Mouse (Mus musculus) liver, embryonic 14.5 days (tissue): ENCODE measurements around the gene Traf1. TPM values are rescaled to one million over a fixed set of nuclear protein-coding genes. Genes with fewer than 3 reads are reported as not detected.
A peak's percentile ranks its signal among the peaks of the same experiment; 100 is the strongest.

Experiments
- ATAC-seq: fragments of 200-750 bp; cut with Nextera tagmentation; 2 replicates; pipeline ENCODE4 v1.8.0; 2017; ENCODE audit warnings: moderate number of reproducible peaks, mild to moderate bottlenecking, moderate library complexity; ENCODE audit not compliant: insufficient read depth
- DNase-seq, 3 experiments: peaks; one replicate each; pipeline ENCODE4 v3.0.0-alpha.2; 2012 to 2013; ENCODE audit warnings: low read depth in 3 of 3, low spot score in 3 of 3
- H3K27ac ChIP-seq: fragments of 300-500 bp; sonication (generic); 2 replicates; pipeline ENCODE4 v1.5.1; 2014; ENCODE audit warnings: moderate library complexity, mild to moderate bottlenecking, control low read depth, inconsistent platforms
- H3K27me3 ChIP-seq: fragments of 300-500 bp; sonication (generic); 2 replicates; pipeline ENCODE4 v1.6.1; 2014; ENCODE audit warnings: mild to moderate bottlenecking, low read length, moderate library complexity; ENCODE audit not compliant: control insufficient read depth, insufficient read depth
- H3K36me3 ChIP-seq: fragments of 300-500 bp; sonication (generic); replicated peaks from 2 replicates; pipeline ENCODE4 v1.6.1; 2014; ENCODE audit warnings: low read depth; ENCODE audit not compliant: control insufficient read depth, insufficient read depth
- H3K4me1 ChIP-seq, 2 experiments: fragments of 200-500 bp in 1 of 2; fragments of 300-500 bp in 1 of 2; sonication (generic) in 1 of 2; replicated peaks; 2 replicates each; pipeline ENCODE4 v1.6.1; 2012 to 2014; ENCODE audit warnings: antibody characterized with exemption in 1 of 2, inconsistent platforms in 1 of 2, low read length in 1 of 2; ENCODE audit not compliant: control insufficient read depth in 2 of 2, insufficient read depth in 2 of 2
- H3K4me2 ChIP-seq: fragments of 300-500 bp; sonication (generic); 2 replicates; pipeline ENCODE4 v1.6.1; 2014; ENCODE audit warnings: low read depth, mild to moderate bottlenecking, control low read depth, moderate library complexity
- H3K4me3 ChIP-seq, 2 experiments: fragments of 200-500 bp in 1 of 2; fragments of 300-500 bp in 1 of 2; sonication (generic) in 1 of 2; 2 replicates each; pipeline ENCODE4 v1.5.1; 2012 to 2014; ENCODE audit warnings: low read depth in 2 of 2, low read length in 2 of 2, mild to moderate bottlenecking in 2 of 2, control low read depth in 1 of 2, inconsistent platforms in 1 of 2, moderate library complexity in 1 of 2; ENCODE audit not compliant: insufficient read depth in 1 of 2
- H3K9ac ChIP-seq: fragments of 300-500 bp; sonication (generic); replicated peaks from 2 replicates; pipeline ENCODE4 v1.6.1; 2014; ENCODE audit warnings: mild to moderate bottlenecking, control low read depth, moderate library complexity
- H3K9me3 ChIP-seq: fragments of 300-500 bp; sonication (generic); 2 replicates; pipeline ENCODE4 v1.6.1; 2016; ENCODE audit warnings: low read length, mixed read lengths; ENCODE audit not compliant: control insufficient read depth
- CTCF ChIP-seq: IDR thresholded peaks from 2 replicates; pipeline ENCODE4 v1.5.1; 2016; ENCODE audit warnings: antibody characterized with exemption, low read depth, control low read depth
- EP300 ChIP-seq: IDR thresholded peaks from 2 replicates; pipeline ENCODE4 v1.6.1; 2016; ENCODE audit warnings: antibody characterized with exemption, low read depth
- WGBS: fragments of 180-500 bp; shearing (Covaris S2); extraction: QIAGEN DNeasy Blood & Tissue Kit; methylation state at CpG from one replicate; pipeline ENCODE4 v1.1.7; 2014; ENCODE audit not compliant: insufficient replicate concordance; 5-methylcytosine and 5-hydroxymethylcytosine counted together
- polyA plus RNA-seq, 2 experiments: library from polyadenylated mRNA; depleted of rRNA in 1 of 2; stranded (reverse) in 1 of 2; unstranded in 1 of 2; fragments of >200 nt; fragmentation: Nextera tagmentation in 1 of 2; extraction: Ambion mirVana in 1 of 2; gene quantifications; 2 replicates each; pipeline versions ENCODE4 v1.2.1 to v1.2.3; 2012 to 2014

Traf1 gene
- polyA plus RNA-seq, 2 experiments = 0.07 TPM; not detected in 1

- TF ChIP-seq EP300 (no peak), CTCF (no peak)
- peak; percentile 75 for ATAC-seq
- peaks cover 4 to 8% of the 10 kb centered on the region in 2 experiments for H3K4me1 ChIP-seq
- 2% methylated on average over 45 of the region's 50 CpGs for WGBS
- H3K4me2 ChIP-seq = peak overlapping the region; percentile 94
- peak overlapping the region; percentile 71 for H3K9ac ChIP-seq
- peak overlapping the region; percentile 48 to 81 for H3K4me3 ChIP-seq
- no peak overlapping the region for H3K27ac ChIP-seq
- peaks cover 10% of the 10 kb centered on the region for H3K27me3 ChIP-seq
- H3K36me3 ChIP-seq = peaks cover 5% of the 10 kb centered on the region; the same call in 1 of the 2 replicates
- DNase-seq = peak in 2 of 3 experiments; percentile 47
- H3K9me3 ChIP-seq = no peaks in the 10 kb centered on the region
These were observed 47.3 kb downstream of the Traf1 start for GRCm38 (mm10) chr2:34914069-34914822.

DNA sequence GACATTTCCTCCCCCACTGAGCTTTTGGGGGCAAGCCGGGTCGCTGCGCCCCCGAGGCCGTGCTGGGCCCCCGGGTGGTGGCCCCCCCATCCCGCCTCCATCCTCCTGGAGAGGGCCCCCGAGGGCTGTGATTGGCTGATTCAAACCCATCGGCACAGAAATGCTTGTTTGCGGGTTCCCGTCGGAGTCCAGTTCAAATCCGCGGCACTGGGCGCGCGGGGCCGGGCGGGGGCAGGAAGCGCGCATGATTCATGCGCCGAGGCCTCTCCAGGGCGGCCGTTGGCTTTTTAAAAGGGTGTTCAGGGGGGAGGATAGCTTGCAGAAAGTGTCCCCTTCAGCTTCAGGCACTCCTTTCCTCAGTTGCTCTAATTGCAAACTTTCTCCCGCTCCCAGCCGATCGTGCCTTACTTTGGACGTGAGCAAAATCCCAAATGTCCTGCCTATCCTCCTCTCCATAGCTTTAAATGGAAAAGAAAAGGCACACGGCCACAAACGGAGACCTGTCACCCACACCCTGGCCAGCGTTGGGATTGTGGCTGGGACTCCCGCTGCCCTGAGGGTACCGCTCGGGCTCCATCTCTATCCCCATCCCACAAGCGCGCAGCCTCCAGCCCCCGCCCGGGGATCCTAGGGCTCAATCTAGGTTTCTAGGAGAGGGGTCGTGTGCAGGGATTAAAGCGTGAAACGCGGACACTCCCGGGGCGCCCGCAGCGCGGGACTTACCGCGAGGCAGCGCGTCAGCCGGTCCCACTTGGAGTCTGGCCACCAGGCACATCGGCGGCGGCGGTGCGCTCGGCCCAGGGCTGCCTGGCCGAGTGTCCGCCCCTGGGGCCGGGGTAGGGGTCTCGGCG, 48.1 kb downstream of the Traf1 start, which contains the start of gene Phf19:
Gene Phf19, minus strand, starts transcription at position 809 of the 851 bp plus-strand sequence.
- Histone ChIP-seq H3K4me3 (peak within 1 kb of the TSS; percentile 81 to 89), H3K36me3 (peaks cover 5% of the 10 kb centered on the region; the same call in 1 of the 2 replicates), H3K4me2 (peak within 1 kb of the TSS; percentile 94), H3K27me3 (peaks cover 10% of the 10 kb centered on the region), H3K9me3 (no peaks in the 10 kb centered on the region), H3K4me1 (peaks cover 4 to 8% of the 10 kb centered on the region in 2 experiments), H3K27ac (peak within 1 kb of the TSS; percentile 7; the same call in 1 of the 2 replicates), H3K9ac (peak within 1 kb of the TSS; percentile 71)
- TF ChIP-seq CTCF (no peak), EP300 (no peak)
- ATAC-seq = peak; percentile 58
- WGBS = under 1% methylated on average over 64 of the region's 64 CpGs
- DNase-seq = peak in 1 of 3 experiments; percentile 35

DNA sequence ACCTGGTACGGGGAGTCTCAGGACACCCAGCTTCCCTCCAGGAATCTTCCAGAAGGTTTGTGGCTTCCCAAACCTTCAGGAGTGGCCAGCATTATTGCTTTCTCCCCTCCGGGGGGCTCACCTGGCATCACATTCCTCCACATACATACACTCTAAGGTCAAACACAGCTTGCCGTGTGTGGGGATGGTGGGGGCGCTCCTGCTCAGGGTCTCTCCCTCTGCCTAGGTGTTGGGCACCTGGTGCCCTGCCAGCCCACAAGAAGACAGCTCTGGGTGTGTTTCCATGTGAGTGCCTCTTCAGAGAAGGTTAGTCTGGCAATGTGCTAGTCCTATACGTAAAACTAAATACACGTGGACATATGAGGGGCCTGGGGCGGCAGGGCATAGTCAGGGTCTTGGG, 49.0 kb downstream of the Traf1 start:
- peaks cover 4 to 8% of the 10 kb centered on the region in 2 experiments for H3K4me1 ChIP-seq
- no peak overlapping the region; the same call in 1 of the 2 replicates for H3K9ac ChIP-seq
- H3K27ac ChIP-seq = no peak overlapping the region
- ATAC-seq (no peak), DNase-seq (no peak)
- WGBS = 62% methylated on average over 7 of the region's 7 CpGs
- no peaks in the 10 kb centered on the region for H3K9me3 ChIP-seq
- peaks cover 5% of the 10 kb centered on the region; the same call in 1 of the 2 replicates for H3K36me3 ChIP-seq
- H3K27me3 ChIP-seq = peaks cover 10% of the 10 kb centered on the region
- peak overlapping the region; percentile 94 for H3K4me2 ChIP-seq
- TF ChIP-seq EP300 (no peak), CTCF (no peak)
- peak overlapping the region; percentile 81 to 89 for H3K4me3 ChIP-seq

- Histone ChIP-seq H3K9ac (no peak overlapping the region), H3K27me3 (peaks cover 10% of the 10 kb centered on the region), H3K9me3 (no peaks in the 10 kb centered on the region), H3K4me1 (peaks cover 6 to 9% of the 10 kb centered on the region in 2 experiments), H3K36me3 (peaks cover 5% of the 10 kb centered on the region; the same call in 1 of the 2 replicates), H3K4me2 (no peak overlapping the region), H3K4me3 (no peak overlapping the region), H3K27ac (no peak overlapping the region)
- WGBS = 72% methylated on average over 5 of the region's 5 CpGs
- DNase-seq (no peak), ATAC-seq (no peak)
- TF ChIP-seq EP300 (no peak), CTCF (no peak)
These were observed 49.7 kb downstream of the Traf1 start for GRCm38 (mm10) chr2:34911871-34912270.

DNA sequence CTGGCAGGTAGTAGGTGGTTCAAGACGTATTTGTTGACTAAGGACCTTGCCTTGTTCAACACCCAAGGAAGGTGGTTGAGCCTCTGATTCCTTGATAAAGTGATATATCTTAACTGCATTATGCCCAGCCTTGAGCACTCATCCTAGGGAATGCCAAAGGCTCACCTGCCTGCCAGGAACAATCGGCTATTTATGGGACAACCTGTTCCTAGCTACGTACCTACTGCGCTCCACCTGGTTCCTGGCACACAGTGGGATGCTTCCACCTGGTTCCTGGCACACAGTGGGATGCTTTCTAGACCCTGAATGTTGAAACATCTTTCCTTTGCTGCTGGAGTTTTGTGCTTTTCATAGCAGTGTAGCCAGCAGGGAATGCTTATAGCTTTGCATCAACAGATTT, 51.9 kb downstream of the Traf1 start:
- ATAC-seq = no peak
- 79% methylated on average over 4 of the region's 4 CpGs for WGBS
- no peak for TF ChIP-seq CTCF

More for the DNA sequence above, 51.9 kb downstream of the Traf1 start:
- Histone ChIP-seq H3K27ac (no peak overlapping the region), H3K4me1 (peaks cover 19 to 20% of the 10 kb centered on the region in 2 experiments), H3K9ac (no peak overlapping the region), H3K9me3 (no peaks in the 10 kb centered on the region), H3K27me3 (peaks cover 10% of the 10 kb centered on the region), H3K4me3 (no peak overlapping the region), H3K36me3 (peaks cover 5% of the 10 kb centered on the region; the same call in 1 of the 2 replicates), H3K4me2 (no peak overlapping the region)
- DNase-seq = no peak
